Mouse (Mus musculus): ENCODE data around the gene Batf2. TPM values are rescaled to one million over a fixed set of nuclear protein-coding genes. Genes with fewer than 3 reads are reported as not detected.
A peak's percentile ranks its signal among the peaks of the same experiment; 100 is the strongest.
"Not testable (repeated sequence)": the region's sequence is repeated elsewhere in the genome, so short reads cannot be mapped to it uniquely, and the experiment has no call there.

Gene Batf2
- polyA plus RNA-seq, 1 experiment from 2014 or later: not detected

GRCm38 (mm10) chr19:6127760-6128341 lies 12.9 kb upstream of the Batf2 start, which contains the start of gene Snx15:
Snx15 (minus strand) TSS chr19:6128304.
- Histone ChIP-seq H3K4me3 (replicated peaks; ENCODE audit: low read length) (peak within 1 kb of the TSS; percentile 56), H3K9me3 (ENCODE audit: control insufficient read depth, low read length) (no peaks in the 10 kb centered on the region), H3K4me2 (ENCODE audit: low read length) (peak within 1 kb of the TSS; percentile 56), H3K9ac (replicated peaks; ENCODE audit: low read depth, low read length) (peak within 1 kb of the TSS; percentile 69), H3K27me3 (replicated peaks; ENCODE audit: control insufficient read depth, insufficient read depth, low read length) (no peaks in the 10 kb centered on the region), H3K36me3 (ENCODE audit: control insufficient read depth, insufficient read depth) (no peaks in the 10 kb centered on the region), H3K27ac (ENCODE audit: low read length) (peak within 1 kb of the TSS; percentile 85), H3K4me1 (replicated peaks; ENCODE audit: control insufficient read depth, insufficient read depth, low read length) (peaks cover 7% of the 10 kb centered on the region)
- peak; percentile 96 for ATAC-seq
- WGBS: under 1% methylated on average over 32 of the region's 32 CpGs

- H3K9me3 ChIP-seq (ENCODE audit: control insufficient read depth, low read length); H3K4me1 ChIP-seq (replicated peaks; ENCODE audit: control insufficient read depth, insufficient read depth, low read length); H3K4me2 ChIP-seq (ENCODE audit: low read length); H3K4me3 ChIP-seq (replicated peaks; ENCODE audit: low read length); H3K27me3 ChIP-seq (replicated peaks; ENCODE audit: control insufficient read depth, insufficient read depth, low read length); H3K27ac ChIP-seq (ENCODE audit: low read length); H3K9ac ChIP-seq (replicated peaks; ENCODE audit: low read depth, low read length); ATAC-seq; H3K36me3 ChIP-seq (ENCODE audit: control insufficient read depth, insufficient read depth): not testable (repeated sequence)
- 81% methylated on average over 7 of the region's 7 CpGs for WGBS
Measured at GRCm38 (mm10) chr19:6130414-6131128, 10.2 kb upstream of the Batf2 start.

GRCm38 (mm10) chr19:6132171-6132827 lies 8.5 kb upstream of the Batf2 start:
- Histone ChIP-seq H3K27me3 (replicated peaks; ENCODE audit: control insufficient read depth, insufficient read depth, low read length) (no peaks in the 10 kb centered on the region), H3K27ac (ENCODE audit: low read length) (no peak overlapping the region), H3K4me2 (ENCODE audit: low read length) (no peak overlapping the region), H3K4me1 (replicated peaks; ENCODE audit: control insufficient read depth, insufficient read depth, low read length) (peaks cover 3% of the 10 kb centered on the region; the same call in 1 of the 2 replicates), H3K4me3 (replicated peaks; ENCODE audit: low read length) (no peak overlapping the region), H3K9me3 (ENCODE audit: control insufficient read depth, low read length) (no peaks in the 10 kb centered on the region), H3K36me3 (ENCODE audit: control insufficient read depth, insufficient read depth) (peaks cover 7% of the 10 kb centered on the region; the same call in 1 of the 2 replicates), H3K9ac (replicated peaks; ENCODE audit: low read depth, low read length) (no peak overlapping the region)
- 91% methylated on average over 7 of the region's 7 CpGs for WGBS
- ATAC-seq: no peak

DNA sequence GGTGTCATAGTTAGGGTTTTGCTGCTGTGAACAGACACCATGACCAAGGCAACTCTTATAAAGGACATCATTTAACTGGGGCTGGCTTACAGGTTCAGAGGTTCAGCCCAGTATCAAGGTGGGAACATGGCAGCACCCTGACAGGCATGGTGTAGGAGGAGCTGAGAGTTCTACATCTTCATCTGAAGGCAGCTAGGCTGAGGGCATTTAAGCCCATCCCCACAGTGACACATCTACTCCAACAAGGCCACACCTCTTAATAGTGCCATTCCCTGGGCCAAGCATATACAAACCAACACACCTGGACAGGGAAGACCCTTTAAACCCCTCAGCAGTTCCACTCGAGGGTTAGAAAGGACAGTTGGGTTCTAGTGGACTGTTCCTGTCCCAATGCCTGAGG lies 7.6 kb upstream of the Batf2 start:
- not testable (repeated sequence) for H3K4me1 ChIP-seq (replicated peaks; ENCODE audit: control insufficient read depth, insufficient read depth, low read length); H3K36me3 ChIP-seq (ENCODE audit: control insufficient read depth, insufficient read depth); H3K4me3 ChIP-seq (replicated peaks; ENCODE audit: low read length); H3K4me2 ChIP-seq (ENCODE audit: low read length); ATAC-seq; H3K27me3 ChIP-seq (replicated peaks; ENCODE audit: control insufficient read depth, insufficient read depth, low read length); H3K9ac ChIP-seq (replicated peaks; ENCODE audit: low read depth, low read length); H3K27ac ChIP-seq (ENCODE audit: low read length); H3K9me3 ChIP-seq (ENCODE audit: control insufficient read depth, low read length)
- WGBS: 65% methylated on average over 1 of the region's 1 CpGs

DNA sequence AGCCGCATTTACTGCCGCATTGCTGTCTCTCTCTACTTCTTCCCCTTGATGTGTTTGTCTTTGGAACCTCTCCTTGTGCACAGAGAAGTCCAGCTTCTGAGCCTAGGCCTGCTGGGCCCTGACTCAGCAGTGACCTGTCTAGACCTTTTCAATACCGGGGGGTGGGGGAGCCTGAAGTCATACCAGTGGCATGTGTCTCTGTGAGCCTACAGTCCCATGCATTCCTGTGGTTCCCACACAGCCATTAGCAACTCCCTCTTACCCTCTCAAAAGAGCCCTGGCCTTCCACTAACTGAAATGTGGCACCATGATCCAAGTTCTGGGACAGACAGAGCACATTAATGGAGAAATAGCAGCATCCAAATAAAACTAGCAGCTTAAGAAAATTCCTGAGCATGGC lies 4.4 kb upstream of the Batf2 start:
- Histone ChIP-seq H3K27ac (ENCODE audit: low read length) (no peak overlapping the region), H3K4me2 (ENCODE audit: low read length) (no peak overlapping the region), H3K4me3 (replicated peaks; ENCODE audit: low read length) (no peak overlapping the region), H3K9ac (replicated peaks; ENCODE audit: low read depth, low read length) (no peak overlapping the region), H3K36me3 (ENCODE audit: control insufficient read depth, insufficient read depth) (peaks cover 7% of the 10 kb centered on the region; the same call in 1 of the 2 replicates), H3K4me1 (replicated peaks; ENCODE audit: control insufficient read depth, insufficient read depth, low read length) (peaks cover 13% of the 10 kb centered on the region), H3K27me3 (replicated peaks; ENCODE audit: control insufficient read depth, insufficient read depth, low read length) (no peaks in the 10 kb centered on the region), H3K9me3 (ENCODE audit: control insufficient read depth, low read length) (no peaks in the 10 kb centered on the region)
- no peak for ATAC-seq
- 87% methylated on average over 3 of the region's 3 CpGs for WGBS

- peak overlapping the region; percentile 73 for H3K4me3 ChIP-seq (replicated peaks; ENCODE audit: low read length)
- H3K4me2 ChIP-seq (ENCODE audit: low read length): peak overlapping the region; percentile 72
- ATAC-seq: no peak
- peaks cover 7% of the 10 kb centered on the region; the same call in 1 of the 2 replicates for H3K36me3 ChIP-seq (ENCODE audit: control insufficient read depth, insufficient read depth)
- H3K9ac ChIP-seq (replicated peaks; ENCODE audit: low read depth, low read length): peak overlapping the region; percentile 94
- 92% methylated on average over 6 of the region's 6 CpGs for WGBS
- H3K4me1 ChIP-seq (replicated peaks; ENCODE audit: control insufficient read depth, insufficient read depth, low read length): peaks cover 19% of the 10 kb centered on the region
- no peaks in the 10 kb centered on the region for H3K27me3 ChIP-seq (replicated peaks; ENCODE audit: control insufficient read depth, insufficient read depth, low read length)
- no peak overlapping the region for H3K27ac ChIP-seq (ENCODE audit: low read length)
- H3K9me3 ChIP-seq (ENCODE audit: control insufficient read depth, low read length): no peaks in the 10 kb centered on the region
Measured at GRCm38 (mm10) chr19:6139701-6140100, 1.1 kb upstream of the Batf2 start.

- H3K27me3 ChIP-seq (replicated peaks; ENCODE audit: control insufficient read depth, insufficient read depth, low read length): no peaks in the 10 kb centered on the region
- peaks cover 7% of the 10 kb centered on the region; the same call in 1 of the 2 replicates for H3K36me3 ChIP-seq (ENCODE audit: control insufficient read depth, insufficient read depth)
- ATAC-seq: no peak
- H3K4me3 ChIP-seq (replicated peaks; ENCODE audit: low read length): peak overlapping the region; percentile 73
- H3K9ac ChIP-seq (replicated peaks; ENCODE audit: low read depth, low read length): peak overlapping the region; percentile 94
- 6% methylated on average over 16 of the region's 16 CpGs for WGBS
- H3K4me1 ChIP-seq (replicated peaks; ENCODE audit: control insufficient read depth, insufficient read depth, low read length): peaks cover 19% of the 10 kb centered on the region
- peak overlapping the region; percentile 95 for H3K27ac ChIP-seq (ENCODE audit: low read length)
- no peaks in the 10 kb centered on the region for H3K9me3 ChIP-seq (ENCODE audit: control insufficient read depth, low read length)
- peak overlapping the region; percentile 72 for H3K4me2 ChIP-seq (ENCODE audit: low read length)
Measured at GRCm38 (mm10) chr19:6140374-6140677, 457 bp upstream of the Batf2 start.

- 0% methylated on average over 15 of the region's 15 CpGs for WGBS
Measured at GRCm38 (mm10) chr19:6141394-6141749, 589 bp downstream of the Batf2 start, which contains the start of gene Arl2. Arl2 (minus strand) TSS chr19:6141548.

DNA sequence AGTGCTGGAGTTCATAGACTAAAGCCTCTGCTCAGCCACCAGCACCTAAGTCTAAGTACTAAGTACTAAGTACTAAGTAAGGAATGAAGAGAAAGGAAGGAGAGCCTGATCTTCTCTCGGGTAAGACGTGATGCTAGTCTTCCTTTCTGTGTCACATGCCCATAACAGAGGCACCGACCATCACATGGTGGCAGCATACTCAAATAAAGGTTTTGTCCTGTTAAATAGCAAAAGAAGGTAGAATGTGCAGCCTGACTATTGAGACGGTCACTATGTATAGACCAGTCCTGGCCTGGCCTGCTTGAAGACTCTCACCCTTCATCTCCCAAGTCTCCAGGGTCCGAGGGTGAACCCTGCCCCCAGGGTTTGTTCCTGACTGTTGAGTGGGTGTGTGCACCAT lies 4.1 kb downstream of the Batf2 start:
- Histone ChIP-seq H3K4me1 (replicated peaks; ENCODE audit: control insufficient read depth, insufficient read depth, low read length) (peaks cover 11% of the 10 kb centered on the region), H3K9ac (replicated peaks; ENCODE audit: low read depth, low read length) (no peak overlapping the region), H3K27me3 (replicated peaks; ENCODE audit: control insufficient read depth, insufficient read depth, low read length) (no peaks in the 10 kb centered on the region), H3K27ac (ENCODE audit: low read length) (no peak overlapping the region), H3K9me3 (ENCODE audit: control insufficient read depth, low read length) (no peaks in the 10 kb centered on the region), H3K4me3 (replicated peaks; ENCODE audit: low read length) (no peak overlapping the region), H3K36me3 (ENCODE audit: control insufficient read depth, insufficient read depth) (no peaks in the 10 kb centered on the region), H3K4me2 (ENCODE audit: low read length) (no peak overlapping the region)
- WGBS: 83% methylated on average over 5 of the region's 5 CpGs
- no peak for ATAC-seq

More at GRCm38 (mm10) chr19:6141394-6141749, 589 bp downstream of the Batf2 start, which contains the start of gene Arl2:
- peak; percentile 80 for ATAC-seq
- Histone ChIP-seq H3K36me3 (ENCODE audit: control insufficient read depth, insufficient read depth) (no peaks in the 10 kb centered on the region), H3K4me3 (replicated peaks; ENCODE audit: low read length) (peak within 1 kb of the TSS; percentile 73), H3K9ac (replicated peaks; ENCODE audit: low read depth, low read length) (peak within 1 kb of the TSS; percentile 94), H3K4me1 (replicated peaks; ENCODE audit: control insufficient read depth, insufficient read depth, low read length) (peaks cover 19% of the 10 kb centered on the region), H3K4me2 (ENCODE audit: low read length) (peak within 1 kb of the TSS; percentile 72), H3K27me3 (replicated peaks; ENCODE audit: control insufficient read depth, insufficient read depth, low read length) (no peaks in the 10 kb centered on the region), H3K27ac (ENCODE audit: low read length) (peak within 1 kb of the TSS; percentile 95), H3K9me3 (ENCODE audit: control insufficient read depth, low read length) (no peaks in the 10 kb centered on the region)
